Mouse (Mus musculus) CD4-positive, CD25-positive, alpha-beta regulatory T cell, adult 4 months (primary cell): ENCODE measurements around the gene Trp53i13. TPM values are rescaled to one million over a fixed set of nuclear protein-coding genes. Genes with fewer than 3 reads are reported as not detected.
A peak's percentile ranks its signal among the peaks of the same experiment; 100 is the strongest.

Experiments
- ATAC-seq: one replicate; pipeline ENCODE4 v1.8.0; 2017
- polyA plus RNA-seq, 2 experiments: library from polyadenylated mRNA; unstranded; fragments of 100-300 nt; shearing (Covaris generic); gene quantifications; one replicate each; pipeline ENCODE4 v1.2.1; 2017

Gene Trp53i13
- polyA plus RNA-seq, 2 experiments from 2014 or later: 5.9 to 8.5 TPM

DNA sequence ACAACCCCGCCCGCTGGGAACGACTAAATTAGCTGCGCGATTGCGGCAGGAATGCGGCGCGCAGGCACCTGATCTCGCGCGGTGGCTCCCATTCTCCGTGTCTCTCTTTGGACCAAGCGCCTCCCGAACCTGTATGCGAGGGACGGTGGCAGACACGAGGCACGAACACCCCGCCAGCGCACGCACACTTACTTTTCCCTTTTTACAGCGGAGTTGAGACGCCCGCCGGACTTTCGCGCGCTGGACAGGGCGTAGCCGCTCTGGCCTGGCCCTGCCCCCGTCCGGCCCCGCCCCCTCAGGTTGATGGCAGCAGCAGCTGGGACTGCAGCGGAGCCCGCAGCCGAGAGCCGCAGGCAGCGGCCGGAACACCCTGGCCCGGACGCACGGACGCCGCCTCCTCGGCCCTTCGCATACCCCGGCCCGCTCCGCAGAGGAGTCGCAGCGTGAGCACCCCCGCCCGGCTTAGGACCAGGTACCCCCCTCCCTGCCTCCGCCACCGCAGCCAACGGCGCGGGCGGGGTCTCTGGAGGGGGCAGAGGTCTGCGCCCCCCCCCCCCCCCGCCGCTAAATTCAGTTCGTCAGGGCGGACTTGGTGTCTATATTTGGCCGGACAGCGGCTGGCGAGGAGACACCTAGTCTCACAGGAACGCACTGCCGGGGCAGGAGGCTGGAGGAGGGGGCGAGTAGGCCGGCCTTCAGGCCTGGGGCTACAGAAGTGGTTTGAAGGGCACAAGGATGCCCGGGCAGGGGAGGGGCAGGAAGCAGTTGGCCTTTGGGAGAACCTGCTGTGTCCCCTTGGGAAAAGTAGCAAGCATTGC lies 53.3 kb downstream of the Trp53i13 start, which contains the start of gene Coro6:
Gene Coro6 (plus strand): TSS at position 129 of the 818 bp plus-strand sequence.
- ATAC-seq: peak; percentile 35

DNA sequence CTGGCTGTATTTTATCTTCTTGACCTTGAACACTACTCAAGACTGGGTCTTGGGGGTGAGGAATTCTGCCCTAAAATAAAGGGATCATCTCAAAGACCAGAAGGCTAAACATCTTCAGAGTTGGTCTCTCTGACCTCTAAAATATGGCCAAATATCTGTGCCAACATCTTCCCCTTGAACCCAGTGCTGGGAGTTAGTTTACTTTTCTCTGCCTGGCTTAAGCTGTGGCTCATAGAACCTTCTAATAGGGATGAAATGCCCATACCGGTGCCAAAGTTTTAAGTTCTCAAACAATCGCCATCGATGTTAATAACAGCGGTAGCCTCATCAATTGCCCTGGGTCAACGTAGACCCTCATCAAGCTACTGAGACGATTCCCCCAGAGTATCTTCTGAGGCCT lies 53.9 kb downstream of the Trp53i13 start:
- peak; percentile 12 for ATAC-seq

Other genes starting within 250 kb of the Trp53i13 start
- not detected for gene Coro6, start 53.6 kb downstream of the Trp53i13 start, polyA plus RNA-seq
- gene Ankrd13b, start 26.3 kb downstream of the Trp53i13 start, polyA plus RNA-seq: 1 to 10 TPM; 1.3 to 1.4 TPM
- 10 to 100 TPM in 1 of 2 experiments, 1 to 10 TPM in 1; 9.6 to 10.9 TPM for gene Git1, start 22.4 kb downstream of the Trp53i13 start, polyA plus RNA-seq
- gene Abhd15, start 859 bp downstream of the Trp53i13 start, polyA plus RNA-seq: 1 to 10 TPM; 2.0 to 3.7 TPM
- gene Gm10392, start 3.2 kb upstream of the Trp53i13 start, polyA plus RNA-seq: under 1 TPM; 0.48 to 0.58 TPM
- 10 to 100 TPM; 17.3 to 23.1 TPM for gene Taok1, start 91.8 kb upstream of the Trp53i13 start, polyA plus RNA-seq
- 10 to 100 TPM; 20.4 to 21.6 TPM for gene Nufip2, start 170.2 kb upstream of the Trp53i13 start, polyA plus RNA-seq
- not detected for gene Cryba1, start 209.3 kb upstream of the Trp53i13 start, polyA plus RNA-seq
- gene Myo18a, start 247.3 kb upstream of the Trp53i13 start, polyA plus RNA-seq: 10 to 100 TPM; 21.4 to 28.9 TPM